Mouse (Mus musculus) spleen, postnatal 36 days (tissue): ENCODE results near the gene Hist1h4j.
A peak's percentile ranks its signal among the peaks of the same experiment; 100 is the strongest.

Experiments
- DNase-seq, 2 experiments: peaks; one replicate each; pipeline ENCODE4 v3.0.0; 2022; ENCODE audit warnings: low spot score in 2 of 2, mixed read lengths in 1 of 2

The Hist1h4j gene

DNA sequence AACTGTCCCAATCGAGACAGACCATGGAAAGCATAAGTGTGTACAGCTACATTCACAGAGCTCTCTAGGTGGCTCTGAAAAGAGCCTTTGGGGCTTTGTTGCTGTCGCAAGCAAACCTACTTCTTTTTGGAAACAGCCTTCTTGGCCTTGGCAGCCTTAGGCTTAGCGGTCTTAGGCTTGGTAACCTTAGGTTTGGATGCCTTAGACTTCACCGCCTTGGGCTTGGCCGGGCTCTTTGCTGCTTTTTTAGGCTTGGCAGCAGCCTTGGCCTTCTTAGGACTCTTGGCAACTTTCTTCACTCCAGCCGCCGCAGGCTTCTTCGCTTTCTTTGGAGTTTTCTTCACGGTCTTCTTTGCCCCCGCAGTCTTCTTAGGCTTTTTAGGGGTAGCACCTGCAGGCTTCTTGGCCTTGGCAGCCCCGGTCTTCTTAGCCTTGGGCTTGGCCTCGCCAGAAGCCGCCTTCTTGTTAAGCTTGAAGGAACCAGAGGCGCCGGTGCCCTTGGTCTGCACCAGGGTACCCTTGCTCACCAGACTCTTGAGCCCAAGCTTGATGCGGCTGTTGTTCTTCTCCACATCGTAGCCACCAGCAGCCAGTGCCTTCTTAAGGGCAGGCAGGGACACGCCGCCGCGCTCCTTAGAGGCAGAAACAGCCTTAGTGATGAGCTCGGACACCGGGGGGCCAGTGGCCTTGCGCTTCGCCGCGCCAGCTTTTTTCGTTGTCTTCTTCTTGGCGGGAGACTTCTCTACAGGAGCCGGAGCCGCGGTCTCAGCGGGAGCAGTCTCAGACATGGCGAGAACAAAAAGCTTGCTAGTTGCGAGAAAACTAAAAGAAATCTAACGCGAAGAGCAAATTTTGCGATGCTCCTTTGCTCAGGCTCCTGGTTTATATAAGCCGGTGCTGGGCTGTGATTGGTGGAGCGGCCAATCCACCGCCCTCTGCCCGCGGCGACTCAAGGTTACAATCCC is 45.2 kb downstream of the Hist1h4j start, which contains the start of gene Hist1h1b:
Hist1h1b (minus strand) TSS at position 859 of the 965 bp plus-strand sequence.
- DNase-seq: peak; percentile 73 to 81

DNA sequence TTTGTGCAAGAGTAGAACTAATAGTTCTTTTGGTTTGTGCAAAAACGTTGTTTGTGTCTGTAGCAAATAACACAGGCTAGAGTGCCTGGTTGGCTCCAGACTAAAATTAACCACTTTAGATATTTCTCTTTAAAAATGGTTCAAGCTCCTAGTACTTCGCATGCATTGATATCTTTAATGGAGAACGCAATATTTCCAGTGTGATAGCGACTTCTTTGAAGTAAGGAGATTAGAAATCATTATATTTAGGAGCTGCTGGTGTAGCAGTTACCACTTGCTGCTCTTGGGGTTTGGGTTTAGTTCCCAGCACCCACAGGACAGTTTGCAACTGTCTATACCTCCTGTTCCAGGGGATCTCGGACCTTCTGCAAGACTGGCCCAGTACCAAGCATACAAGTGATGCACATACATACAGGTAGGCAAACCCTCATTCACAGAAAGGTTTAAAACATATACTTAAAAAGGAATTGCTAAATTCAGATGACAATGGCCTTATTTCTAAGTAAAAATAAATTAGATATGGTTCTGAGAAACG is 46.2 kb downstream of the Hist1h4j start:
- DNase-seq: no peak

DNA sequence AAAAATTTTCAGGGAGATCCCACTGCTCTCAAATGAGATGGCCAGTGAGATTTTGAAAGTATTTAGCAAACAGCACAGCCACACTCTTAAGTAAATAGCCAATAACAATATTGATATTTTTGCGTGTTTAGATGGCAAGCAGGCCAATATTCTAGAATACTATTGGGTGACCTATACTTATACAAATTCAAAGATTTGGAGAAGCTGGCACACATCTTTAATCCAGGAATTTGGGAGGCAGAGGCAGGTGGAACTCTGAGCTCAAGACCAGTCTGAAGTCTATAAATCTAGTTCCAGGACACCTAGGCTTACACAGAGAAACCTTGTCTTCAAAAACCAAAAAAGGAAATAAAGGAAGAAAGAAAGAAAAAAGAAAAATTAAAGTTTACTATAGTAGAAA is 46.8 kb downstream of the Hist1h4j start:
- DNase-seq: no peak

DNA sequence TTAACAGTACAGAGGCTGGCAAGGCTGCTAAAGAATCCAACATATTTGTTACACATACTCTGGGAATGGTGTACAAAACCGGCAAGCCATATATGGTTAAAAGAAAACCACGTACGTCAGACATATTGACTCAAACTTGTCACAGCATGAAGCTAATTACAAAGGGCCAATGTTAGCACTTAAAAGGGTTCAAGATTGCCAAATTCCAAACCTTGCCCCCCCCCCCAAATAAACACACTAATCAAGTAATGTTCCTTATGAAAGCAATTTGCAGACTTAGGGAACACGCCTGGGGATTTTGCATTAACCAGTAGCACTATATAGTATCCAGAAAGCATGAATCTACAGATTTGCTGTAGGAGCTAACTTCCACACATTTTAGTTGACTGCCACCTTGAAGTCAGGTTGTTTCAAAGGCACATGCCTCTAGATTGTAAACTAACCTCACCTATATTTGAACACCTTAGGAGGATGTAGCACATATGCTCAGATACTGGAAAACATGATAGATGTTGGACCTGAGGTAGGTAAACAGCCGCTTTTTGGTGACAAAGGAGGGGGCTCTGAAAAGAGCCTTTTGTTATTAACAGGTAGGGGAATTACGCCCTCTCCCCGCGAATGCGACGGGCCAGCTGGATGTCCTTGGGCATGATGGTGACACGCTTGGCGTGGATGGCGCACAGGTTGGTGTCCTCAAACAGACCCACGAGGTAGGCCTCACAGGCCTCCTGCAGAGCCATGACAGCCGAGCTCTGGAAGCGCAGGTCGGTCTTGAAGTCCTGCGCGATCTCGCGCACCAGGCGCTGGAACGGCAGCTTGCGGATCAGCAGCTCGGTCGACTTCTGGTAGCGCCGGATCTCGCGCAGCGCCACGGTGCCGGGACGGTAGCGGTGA is 47.7 kb downstream of the Hist1h4j start:
- peak in 1 of 2 experiments; percentile 27 for DNase-seq

DNA sequence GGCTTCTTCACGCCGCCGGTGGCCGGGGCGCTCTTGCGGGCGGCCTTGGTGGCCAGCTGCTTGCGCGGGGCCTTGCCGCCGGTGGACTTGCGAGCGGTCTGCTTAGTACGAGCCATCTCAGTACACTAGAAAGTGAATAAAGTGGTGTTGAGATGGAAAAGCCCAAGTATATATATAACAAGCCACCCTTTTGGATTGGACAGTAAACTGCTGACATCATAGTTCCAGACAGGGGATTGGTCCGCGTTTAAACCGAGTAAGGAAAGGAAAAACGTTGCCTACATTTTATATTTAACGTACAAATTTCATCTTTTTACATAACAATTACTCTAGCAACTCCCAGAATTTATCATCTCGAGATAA is 48.4 kb downstream of the Hist1h4j start, which contains the start of gene Hist1h3i:
Hist1h3i (minus strand) TSS at position 116 of the 363 bp plus-strand sequence.
- DNase-seq: peak; percentile 75 to 86

DNA sequence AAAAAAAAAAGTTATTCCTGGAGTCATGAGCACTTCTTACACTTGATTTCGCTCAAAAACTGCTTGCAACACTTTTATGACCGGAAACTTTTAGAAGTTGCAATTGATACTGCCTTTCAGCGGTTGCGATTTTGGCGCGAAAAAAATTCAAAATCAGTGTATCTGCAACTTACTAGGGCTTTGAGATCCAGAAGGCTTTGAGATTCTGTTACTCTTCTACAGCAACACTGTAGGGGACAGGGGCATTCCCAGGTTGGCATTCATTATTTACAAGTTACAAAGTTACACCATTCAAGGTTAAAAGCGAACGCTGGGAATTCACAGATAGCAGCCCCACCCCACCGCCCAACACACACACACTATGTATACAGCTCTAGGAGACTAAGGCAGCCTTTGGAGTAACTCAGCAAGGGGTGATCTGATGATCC is 48.9 kb downstream of the Hist1h4j start:
- DNase-seq: peak; percentile 21 to 45

DNA sequence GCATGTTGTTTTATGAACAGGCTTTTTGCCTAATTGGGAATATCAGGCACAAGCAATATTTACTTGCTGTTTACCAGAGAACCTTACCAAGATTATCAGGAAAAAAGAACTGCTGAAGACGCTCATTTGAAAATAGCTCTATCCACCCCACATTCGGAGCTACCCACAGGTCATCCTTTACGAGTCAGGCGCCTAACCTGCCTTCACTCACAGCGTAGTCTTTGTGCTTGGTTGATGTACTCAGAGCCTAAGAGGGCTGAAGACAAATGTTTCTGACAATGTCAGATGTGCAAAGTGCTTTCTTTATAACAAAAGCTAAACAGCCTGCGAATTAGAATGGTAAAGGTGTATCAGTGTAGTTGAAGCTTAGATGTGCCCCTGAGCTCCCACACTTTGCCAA is 49.4 kb downstream of the Hist1h4j start:
- no peak for DNase-seq
